Mouse (Mus musculus): ENCODE measurements around the gene Ppp3ca. TPM values are rescaled to one million over a fixed set of nuclear protein-coding genes. Genes with fewer than 3 reads are reported as not detected.

Gene Ppp3ca
- polyA plus RNA-seq, 2 experiments: 31.5 to 74.8 TPM

GRCm38 (mm10) chr3:136714307-136715039, 44.5 kb downstream of the Ppp3ca start:
- Histone ChIP-seq H3K4me2 (replicated peaks; ENCODE audit: low read depth, low read length, severe bottlenecking) (no peak overlapping the region), H3K27ac (replicated peaks; ENCODE audit: low read depth, low read length) (no peak overlapping the region), H3K27me3 (ENCODE audit: control insufficient read depth, insufficient read depth, low read length) (no peaks in the 10 kb centered on the region), H3K36me3 (ENCODE audit: control insufficient read depth, insufficient read depth, low read length) (0 out of 2 replicates have a peak, but pooled peaks cover 5% of the 10 kb centered on the region), H3K4me3 (replicated peaks; ENCODE audit: low read length) (no peak overlapping the region), H3K9me3 (ENCODE audit: control insufficient read depth, low read length) (no peaks in the 10 kb centered on the region), H3K9ac (ENCODE audit: low read depth, low read length, severe bottlenecking) (no peak overlapping the region), H3K4me1 (ENCODE audit: control insufficient read depth, insufficient read depth, low read length) (no peaks in the 10 kb centered on the region)
- DNase-seq (ENCODE audit: low spot score): no peak
- WGBS: 94% methylated on average over 4 of the region's 4 CpGs
- ATAC-seq (ENCODE audit: low FRiP score, low read depth): no peak
- TF ChIP-seq POLR2A (IDR thresholded peaks at IDR 0.05; ENCODE audit: borderline replicate concordance, extremely low read depth, insufficient read depth, insufficient read length): no peak

GRCm38 (mm10) chr3:136716247-136716646, 46.3 kb downstream of the Ppp3ca start:
- 86% methylated on average over 6 of the region's 6 CpGs for WGBS

GRCm38 (mm10) chr3:136718412-136718811, 48.5 kb downstream of the Ppp3ca start:
- Histone ChIP-seq H3K27ac (replicated peaks; ENCODE audit: low read depth, low read length) (no peak overlapping the region), H3K9me3 (ENCODE audit: control insufficient read depth, low read length) (no peaks in the 10 kb centered on the region), H3K4me1 (ENCODE audit: control insufficient read depth, insufficient read depth, low read length) (peaks cover 8% of the 10 kb centered on the region), H3K4me3 (replicated peaks; ENCODE audit: low read length) (no peak overlapping the region), H3K4me2 (replicated peaks; ENCODE audit: low read depth, low read length, severe bottlenecking) (no peak overlapping the region), H3K27me3 (ENCODE audit: control insufficient read depth, insufficient read depth, low read length) (no peaks in the 10 kb centered on the region), H3K9ac (ENCODE audit: low read depth, low read length, severe bottlenecking) (no peak overlapping the region), H3K36me3 (ENCODE audit: control insufficient read depth, insufficient read depth, low read length) (no peaks in the 10 kb centered on the region)
- WGBS: 90% methylated on average over 5 of the region's 5 CpGs
- TF ChIP-seq POLR2A (IDR thresholded peaks at IDR 0.05; ENCODE audit: borderline replicate concordance, extremely low read depth, insufficient read depth, insufficient read length): no peak
- ATAC-seq (ENCODE audit: low FRiP score, low read depth) (no peak), DNase-seq (ENCODE audit: low spot score) (no peak)

More at GRCm38 (mm10) chr3:136716247-136716646, 46.3 kb downstream of the Ppp3ca start:
- ATAC-seq (ENCODE audit: low FRiP score, low read depth): no peak
- Histone ChIP-seq H3K4me1 (ENCODE audit: control insufficient read depth, insufficient read depth, low read length) (no peaks in the 10 kb centered on the region), H3K9ac (ENCODE audit: low read depth, low read length, severe bottlenecking) (no peak overlapping the region), H3K4me2 (replicated peaks; ENCODE audit: low read depth, low read length, severe bottlenecking) (no peak overlapping the region), H3K4me3 (replicated peaks; ENCODE audit: low read length) (no peak overlapping the region), H3K36me3 (ENCODE audit: control insufficient read depth, insufficient read depth, low read length) (0 out of 2 replicates have a peak, but pooled peaks cover 5% of the 10 kb centered on the region), H3K9me3 (ENCODE audit: control insufficient read depth, low read length) (no peaks in the 10 kb centered on the region), H3K27ac (replicated peaks; ENCODE audit: low read depth, low read length) (no peak overlapping the region), H3K27me3 (ENCODE audit: control insufficient read depth, insufficient read depth, low read length) (no peaks in the 10 kb centered on the region)
- no peak for TF ChIP-seq POLR2A (IDR thresholded peaks at IDR 0.05; ENCODE audit: borderline replicate concordance, extremely low read depth, insufficient read depth, insufficient read length)
- DNase-seq (ENCODE audit: low spot score): no peak

- Histone ChIP-seq H3K4me1 (ENCODE audit: control insufficient read depth, insufficient read depth, low read length) (peaks cover 20% of the 10 kb centered on the region), H3K27me3 (ENCODE audit: control insufficient read depth, insufficient read depth, low read length) (no peaks in the 10 kb centered on the region), H3K27ac (replicated peaks; ENCODE audit: low read depth, low read length) (no peak overlapping the region), H3K9ac (ENCODE audit: low read depth, low read length, severe bottlenecking) (no peak overlapping the region), H3K4me3 (replicated peaks; ENCODE audit: low read length) (no peak overlapping the region), H3K36me3 (ENCODE audit: control insufficient read depth, insufficient read depth, low read length) (no peaks in the 10 kb centered on the region), H3K9me3 (ENCODE audit: control insufficient read depth, low read length) (peaks cover 2% of the 10 kb centered on the region; the same call in 1 of the 2 replicates), H3K4me2 (replicated peaks; ENCODE audit: low read depth, low read length, severe bottlenecking) (no peak overlapping the region)
- 73% methylated on average over 4 of the region's 4 CpGs for WGBS
- TF ChIP-seq POLR2A (IDR thresholded peaks at IDR 0.05; ENCODE audit: borderline replicate concordance, extremely low read depth, insufficient read depth, insufficient read length): no peak
- DNase-seq (ENCODE audit: low spot score) (no peak), ATAC-seq (ENCODE audit: low FRiP score, low read depth) (no peak)
These were observed 51.3 kb downstream of the Ppp3ca start for GRCm38 (mm10) chr3:136721241-136721640.

- peak; percentile 88 for ATAC-seq (ENCODE audit: low FRiP score, low read depth)
- H3K4me2 ChIP-seq (replicated peaks; ENCODE audit: low read depth, low read length, severe bottlenecking): no peak overlapping the region
These were observed 52.0 kb downstream of the Ppp3ca start for GRCm38 (mm10) chr3:136721804-136722427.

More at GRCm38 (mm10) chr3:136721804-136722427, 52.0 kb downstream of the Ppp3ca start:
- Histone ChIP-seq H3K27ac (replicated peaks; ENCODE audit: low read depth, low read length) (no peak overlapping the region), H3K4me1 (ENCODE audit: control insufficient read depth, insufficient read depth, low read length) (peaks cover 20% of the 10 kb centered on the region), H3K36me3 (ENCODE audit: control insufficient read depth, insufficient read depth, low read length) (no peaks in the 10 kb centered on the region), H3K27me3 (ENCODE audit: control insufficient read depth, insufficient read depth, low read length) (no peaks in the 10 kb centered on the region), H3K9me3 (ENCODE audit: control insufficient read depth, low read length) (peaks cover 4% of the 10 kb centered on the region; the same call in 1 of the 2 replicates), H3K9ac (ENCODE audit: low read depth, low read length, severe bottlenecking) (no peak overlapping the region), H3K4me3 (replicated peaks; ENCODE audit: low read length) (no peak overlapping the region)
- no peak for TF ChIP-seq POLR2A (IDR thresholded peaks at IDR 0.05; ENCODE audit: borderline replicate concordance, extremely low read depth, insufficient read depth, insufficient read length)
- 16% methylated on average over 4 of the region's 4 CpGs for WGBS
- peak; percentile 78 for DNase-seq (ENCODE audit: low spot score)

Measured in limb, embryonic 14.5 days (tissue).